Mouse (Mus musculus): ENCODE measurements at regions not wholly inside any gene's neighbourhood (a gene's known extent, or its start where the extent isn't known, plus 50 kb on each side); places are given as distances from the start of the nearest gene placed in this dataset.

- TF ChIP-seq POLR2A (IDR thresholded peaks at IDR 0.05; ENCODE audit: insufficient read length, low read depth), result no peak
- TF ChIP-seq MAX (IDR thresholded peaks at IDR 0.05; ENCODE audit: low read depth), result no peak
- TF ChIP-seq E2F4 (IDR thresholded peaks at IDR 0.05; ENCODE audit: insufficient read depth), result no peak
- TF ChIP-seq POLR2AphosphoS2 (IDR thresholded peaks at IDR 0.05; ENCODE audit: insufficient read length, low read depth), result no peak
- no peak for TF ChIP-seq MYOG (IDR thresholded peaks at IDR 0.05; ENCODE audit: control insufficient read depth in 1 of 3, insufficient read depth in 1 of 3, insufficient read length in 2 of 3, low read depth in 2 of 3)
- no peak for TF ChIP-seq TCF3 (IDR thresholded peaks at IDR 0.05; ENCODE audit: insufficient read length, low read depth)
- no peak for TF ChIP-seq USF1 (IDR thresholded peaks at IDR 0.05; ENCODE audit: low read depth)
- no peak for TF ChIP-seq MYOD1 (IDR thresholded peaks at IDR 0.05; ENCODE audit: control insufficient read depth in 1 of 3, insufficient read length in 2 of 3, low read depth in 2 of 3)
- no peak for TF ChIP-seq SRF (IDR thresholded peaks at IDR 0.05; ENCODE audit: control insufficient read depth, insufficient read length, low read depth)
- no peak for TF ChIP-seq REST (IDR thresholded peaks at IDR 0.05; ENCODE audit: insufficient read depth, insufficient read length)
- TF ChIP-seq TCF12 (IDR thresholded peaks at IDR 0.05; ENCODE audit: insufficient read depth, poor library complexity, severe bottlenecking), result no peak
- no peak for TF ChIP-seq CEBPB (IDR thresholded peaks at IDR 0.05; ENCODE audit: insufficient read depth, poor library complexity, severe bottlenecking)
These were observed 974.8 kb upstream of the A1bg start for GRCm38 (mm10) chr15:61897566-61897965.

Measured in myocyte (in vitro differentiated cells).